Mouse (Mus musculus) neural tube, embryonic 12.5 days (tissue): ENCODE data around the gene Pdzrn3. TPM values are rescaled to one million over a fixed set of nuclear protein-coding genes. Genes with fewer than 3 reads are reported as not detected.

Source experiments
- ATAC-seq: fragments of 200-750 bp; cut with Nextera tagmentation; 2 replicates; pipeline ENCODE4 v1.8.0; 2017; ENCODE audit warnings: low read depth, mild to moderate bottlenecking, moderate TSS enrichment, moderate library complexity; ENCODE audit not compliant: low FRiP score
- H3K27ac ChIP-seq: fragments of 300-500 bp; sonication (generic); 2 replicates; pipeline ENCODE4 v1.5.1; 2016
- H3K27me3 ChIP-seq: fragments of 300-500 bp; sonication (generic); replicated peaks from 2 replicates; pipeline ENCODE4 v1.6.1; 2016; ENCODE audit warnings: mild to moderate bottlenecking
- H3K36me3 ChIP-seq: fragments of 300-500 bp; sonication (generic); 2 replicates; pipeline ENCODE4 v1.6.1; 2016; ENCODE audit warnings: mild to moderate bottlenecking
- H3K4me1 ChIP-seq: fragments of 300-500 bp; sonication (generic); 2 replicates; pipeline ENCODE4 v1.6.1; 2016
- H3K4me2 ChIP-seq: fragments of 300-500 bp; sonication (generic); replicated peaks from 2 replicates; pipeline ENCODE4 v1.6.1; 2016; ENCODE audit warnings: mild to moderate bottlenecking
- H3K4me3 ChIP-seq: fragments of 300-500 bp; sonication (generic); 2 replicates; pipeline ENCODE4 v1.5.1; 2016
- H3K9ac ChIP-seq: fragments of 300-500 bp; sonication (generic); 2 replicates; pipeline ENCODE4 v1.6.1; 2016; ENCODE audit warnings: mild to moderate bottlenecking
- H3K9me3 ChIP-seq: fragments of 300-500 bp; sonication (generic); 2 replicates; pipeline ENCODE4 v1.6.1; 2016; ENCODE audit warnings: mild to moderate bottlenecking
- WGBS: fragments of 180-500 bp; shearing (Covaris S2); methylation state at CpG from one replicate; pipeline ENCODE4 v1.1.7; 2016; 5-methylcytosine and 5-hydroxymethylcytosine counted together
- polyA plus RNA-seq: library from polyadenylated mRNA; unstranded; fragments of >200 nt; fragmentation: Nextera tagmentation; extraction: Ambion mirVana; gene quantifications from 2 replicates; pipeline ENCODE4 v1.2.1, GENCODE M21; 2016

Gene Pdzrn3
- polyA plus RNA-seq, 1 experiment from 2014 or later: 25.4 TPM

- ATAC-seq: no peak
- H3K9ac ChIP-seq: no peak overlapping the region
- no peak overlapping the region for H3K4me3 ChIP-seq
- 84% methylated on average over 5 of the region's 5 CpGs for WGBS
- H3K4me1 ChIP-seq: peaks cover 10% of the 10 kb centered on the region
- no peaks in the 10 kb centered on the region for H3K36me3 ChIP-seq
- no peaks in the 10 kb centered on the region for H3K27me3 ChIP-seq
- no peak overlapping the region for H3K27ac ChIP-seq
- H3K4me2 ChIP-seq: no peak overlapping the region
- H3K9me3 ChIP-seq: no peaks in the 10 kb centered on the region
Observed at GRCm38 (mm10) chr6:101363904-101364303, 13.8 kb downstream of the Pdzrn3 start.

- Histone ChIP-seq H3K4me2 (no peak overlapping the region), H3K27me3 (no peaks in the 10 kb centered on the region), H3K27ac (no peak overlapping the region), H3K4me3 (no peak overlapping the region), H3K9me3 (no peaks in the 10 kb centered on the region), H3K36me3 (no peaks in the 10 kb centered on the region), H3K9ac (no peak overlapping the region), H3K4me1 (peaks cover 6% of the 10 kb centered on the region)
- ATAC-seq: no peak
- WGBS: 88% methylated on average over 5 of the region's 5 CpGs
Observed at GRCm38 (mm10) chr6:101362728-101363127, 15.0 kb downstream of the Pdzrn3 start.

DNA sequence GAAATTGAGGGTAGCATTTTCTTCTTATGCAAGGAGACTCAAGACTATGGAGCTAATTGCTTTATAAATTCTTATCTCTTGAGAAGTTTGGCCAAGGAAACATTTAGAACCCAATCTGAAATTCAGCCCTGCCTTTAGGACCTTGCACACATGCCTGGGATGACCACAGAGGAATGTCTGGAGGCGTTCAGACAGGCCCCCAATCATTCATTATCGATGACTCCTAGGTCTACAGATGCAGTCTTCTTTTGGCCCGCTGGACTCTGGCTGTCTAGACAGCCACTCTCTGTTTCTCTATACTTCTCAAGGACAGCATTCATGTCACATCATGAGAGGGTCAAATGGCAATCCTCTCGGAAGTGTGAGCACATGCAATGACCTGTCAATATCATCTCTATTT is 15.4 kb downstream of the Pdzrn3 start:
- no peak overlapping the region for H3K4me3 ChIP-seq
- WGBS: 62% methylated on average over 4 of the region's 4 CpGs
- H3K4me2 ChIP-seq: no peak overlapping the region
- no peaks in the 10 kb centered on the region for H3K36me3 ChIP-seq
- no peaks in the 10 kb centered on the region for H3K9me3 ChIP-seq
- H3K27me3 ChIP-seq: no peaks in the 10 kb centered on the region
- H3K9ac ChIP-seq: no peak overlapping the region
- peaks cover 4% of the 10 kb centered on the region; the same call in 1 of the 2 replicates for H3K4me1 ChIP-seq
- no peak overlapping the region for H3K27ac ChIP-seq
- no peak for ATAC-seq

- Histone ChIP-seq H3K9ac (no peak overlapping the region), H3K27me3 (no peaks in the 10 kb centered on the region), H3K27ac (no peak overlapping the region), H3K9me3 (no peaks in the 10 kb centered on the region), H3K4me3 (no peak overlapping the region), H3K4me2 (no peak overlapping the region), H3K36me3 (no peaks in the 10 kb centered on the region), H3K4me1 (no peaks in the 10 kb centered on the region)
- 71% methylated on average over 12 of the region's 12 CpGs for WGBS
- ATAC-seq: no peak
Observed at GRCm38 (mm10) chr6:101360211-101360737, 17.4 kb downstream of the Pdzrn3 start.

DNA sequence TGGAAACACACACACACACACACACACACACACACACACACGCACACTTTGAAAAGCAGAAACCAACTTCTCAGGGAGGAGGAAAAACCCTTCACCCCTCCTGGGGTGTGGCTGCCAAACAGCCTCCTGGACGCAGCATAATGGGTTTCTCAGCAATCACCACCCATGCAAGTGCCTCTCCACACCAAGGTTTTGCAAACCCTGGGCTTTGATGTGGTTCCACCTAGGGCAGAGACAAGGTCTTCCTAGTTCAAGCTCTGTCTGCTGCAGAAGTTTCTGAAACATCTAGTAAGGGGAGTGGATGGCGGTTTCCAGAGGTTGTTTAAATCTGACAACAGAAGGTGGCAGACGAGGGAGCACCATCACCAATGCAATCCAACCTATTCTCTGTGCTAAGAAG is 18.1 kb downstream of the Pdzrn3 start:
- Histone ChIP-seq H3K4me1 (no peaks in the 10 kb centered on the region), H3K9me3 (no peaks in the 10 kb centered on the region), H3K4me3 (no peak overlapping the region), H3K27ac (no peak overlapping the region), H3K9ac (no peak overlapping the region), H3K4me2 (no peak overlapping the region), H3K36me3 (no peaks in the 10 kb centered on the region), H3K27me3 (no peaks in the 10 kb centered on the region)
- 66% methylated on average over 4 of the region's 4 CpGs for WGBS
- ATAC-seq: no peak

DNA sequence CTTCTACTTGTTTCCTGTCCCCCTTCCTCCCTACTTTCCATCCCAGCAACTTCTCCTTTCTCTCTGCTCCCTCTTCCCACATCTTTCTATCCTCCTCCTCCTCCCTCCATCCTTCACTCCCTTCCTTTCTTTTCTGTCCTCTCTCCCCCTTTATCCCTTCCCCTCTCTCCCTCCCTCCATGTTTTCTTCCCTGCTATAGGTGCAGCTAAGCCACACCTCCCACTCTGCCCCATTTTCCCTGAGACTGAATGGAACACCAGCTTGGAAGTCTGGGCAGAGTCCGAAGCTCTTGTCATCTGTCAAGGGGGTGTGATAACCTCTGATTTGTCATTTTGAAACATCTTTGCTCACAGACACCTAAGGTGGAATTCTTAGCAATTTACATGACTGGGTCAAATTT is 22.8 kb downstream of the Pdzrn3 start:
- Histone ChIP-seq H3K27me3 (no peaks in the 10 kb centered on the region), H3K36me3 (no peaks in the 10 kb centered on the region), H3K4me2 (no peak overlapping the region), H3K4me1 (peaks cover 19% of the 10 kb centered on the region), H3K9ac (no peak overlapping the region), H3K4me3 (no peak overlapping the region), H3K9me3 (no peaks in the 10 kb centered on the region), H3K27ac (no peak overlapping the region)
- ATAC-seq: no peak
- WGBS: 42% methylated on average over 1 of the region's 1 CpGs

DNA sequence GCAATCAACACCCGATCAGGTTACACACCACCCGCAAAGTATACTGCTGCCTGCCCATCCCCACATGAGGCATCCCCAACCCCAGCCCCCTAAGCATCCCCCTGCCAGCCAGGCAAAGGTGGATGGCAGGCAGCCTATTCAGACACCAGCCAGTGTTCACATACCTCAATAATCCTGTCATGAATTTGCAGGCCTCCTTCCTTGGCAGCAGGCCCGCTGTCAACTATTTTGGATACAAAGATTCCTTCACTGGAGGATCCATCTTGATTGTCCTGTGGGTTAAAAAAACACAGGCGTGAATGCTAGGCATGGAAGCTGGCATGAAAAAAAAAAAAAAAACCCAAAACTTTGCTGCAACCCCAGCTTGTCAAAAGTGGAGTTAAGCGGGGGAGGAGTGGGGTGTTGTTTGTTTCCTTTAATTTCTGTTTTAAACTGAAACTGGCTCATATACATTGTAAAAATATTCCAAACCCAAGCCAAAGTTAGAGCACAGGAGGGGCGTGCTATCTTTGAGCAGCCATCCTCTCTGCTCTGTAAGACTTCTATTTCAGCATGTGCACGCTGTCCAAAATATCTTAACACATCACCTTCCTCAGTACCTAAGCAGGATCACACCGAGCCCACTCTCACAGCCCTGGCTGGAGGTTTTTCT is 23.3 kb downstream of the Pdzrn3 start:
- Histone ChIP-seq H3K27me3 (no peaks in the 10 kb centered on the region), H3K36me3 (no peaks in the 10 kb centered on the region), H3K4me1 (peaks cover 19% of the 10 kb centered on the region), H3K9ac (no peak overlapping the region), H3K27ac (no peak overlapping the region), H3K4me2 (no peak overlapping the region), H3K9me3 (no peaks in the 10 kb centered on the region), H3K4me3 (no peak overlapping the region)
- no peak for ATAC-seq
- 54% methylated on average over 8 of the region's 8 CpGs for WGBS

DNA sequence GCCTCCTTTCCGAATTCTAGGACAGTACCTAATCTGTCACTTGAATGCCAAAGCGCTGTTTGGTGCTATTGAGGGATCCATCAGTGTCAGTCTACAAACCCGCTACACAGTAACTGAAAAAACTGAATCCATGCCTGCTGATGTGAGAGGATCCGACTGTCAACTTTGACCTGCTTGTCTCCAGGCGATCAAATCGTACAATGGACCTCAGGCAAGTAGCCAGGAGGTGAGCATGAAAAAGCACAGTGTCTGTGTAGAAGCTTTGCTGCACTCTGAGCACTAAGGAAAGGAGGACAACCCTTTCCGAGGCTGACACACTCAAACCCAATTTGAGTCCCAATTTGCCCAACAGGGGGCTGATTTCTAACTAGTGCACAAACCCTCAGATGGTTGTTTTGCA is 24.0 kb downstream of the Pdzrn3 start:
- H3K9me3 ChIP-seq: no peaks in the 10 kb centered on the region
- no peaks in the 10 kb centered on the region for H3K27me3 ChIP-seq
- H3K4me1 ChIP-seq: peaks cover 19% of the 10 kb centered on the region
- H3K27ac ChIP-seq: no peak overlapping the region
- no peak overlapping the region for H3K4me3 ChIP-seq
- WGBS: 56% methylated on average over 7 of the region's 7 CpGs
- no peak for ATAC-seq
- no peak overlapping the region for H3K9ac ChIP-seq
- H3K4me2 ChIP-seq: no peak overlapping the region
- H3K36me3 ChIP-seq: no peaks in the 10 kb centered on the region

DNA sequence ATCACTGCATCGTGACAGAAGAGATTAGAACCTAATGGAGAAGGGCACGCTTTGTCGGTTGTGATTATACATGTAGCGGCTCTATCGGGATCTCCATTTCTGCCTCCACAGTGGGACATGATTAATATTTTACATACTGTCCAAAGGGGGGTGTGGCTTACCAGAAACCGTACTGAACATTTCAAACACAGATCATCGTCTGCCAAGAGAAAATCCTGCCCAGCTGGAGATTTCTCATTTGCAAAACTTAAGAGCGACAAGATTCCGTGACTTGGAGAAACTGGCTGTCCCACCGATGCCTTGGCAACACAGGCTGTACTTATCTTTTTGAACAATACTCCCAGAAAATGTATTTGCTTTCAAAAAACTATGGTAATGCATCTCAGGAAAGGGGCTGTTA is 25.1 kb downstream of the Pdzrn3 start:
- 76% methylated on average over 10 of the region's 10 CpGs for WGBS
- peaks cover 19% of the 10 kb centered on the region for H3K4me1 ChIP-seq
- H3K9ac ChIP-seq: no peak overlapping the region
- H3K27me3 ChIP-seq: no peaks in the 10 kb centered on the region
- H3K4me2 ChIP-seq: no peak overlapping the region
- no peaks in the 10 kb centered on the region for H3K36me3 ChIP-seq
- no peak overlapping the region for H3K27ac ChIP-seq
- no peaks in the 10 kb centered on the region for H3K9me3 ChIP-seq
- H3K4me3 ChIP-seq: no peak overlapping the region
- ATAC-seq: no peak

DNA sequence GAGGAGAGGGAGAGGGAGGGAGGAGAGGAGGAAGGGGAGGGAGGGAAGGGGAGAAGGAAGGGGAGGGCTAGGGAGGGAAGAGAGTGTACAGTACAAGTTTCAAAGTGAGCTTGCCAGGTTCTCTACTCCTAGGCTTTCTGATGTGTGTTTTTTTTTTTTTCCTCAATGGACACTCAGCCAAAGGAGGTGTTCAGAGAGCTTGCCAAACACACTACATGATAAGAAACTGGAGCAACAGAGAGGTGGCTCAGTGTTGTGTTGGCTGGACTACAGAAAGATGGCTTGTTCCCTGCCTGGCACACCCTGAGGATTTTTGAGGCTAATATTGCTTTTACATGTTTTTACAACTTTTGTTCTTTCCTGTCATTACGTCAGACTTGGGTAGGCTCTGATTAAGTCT is 26.6 kb downstream of the Pdzrn3 start:
- Histone ChIP-seq H3K9ac (no peak overlapping the region), H3K36me3 (no peaks in the 10 kb centered on the region), H3K4me3 (no peak overlapping the region), H3K4me2 (no peak overlapping the region), H3K4me1 (peaks cover 19% of the 10 kb centered on the region), H3K27ac (no peak overlapping the region), H3K27me3 (no peaks in the 10 kb centered on the region), H3K9me3 (no peaks in the 10 kb centered on the region)
- WGBS: 85% methylated on average over 1 of the region's 1 CpGs
- ATAC-seq: no peak

DNA sequence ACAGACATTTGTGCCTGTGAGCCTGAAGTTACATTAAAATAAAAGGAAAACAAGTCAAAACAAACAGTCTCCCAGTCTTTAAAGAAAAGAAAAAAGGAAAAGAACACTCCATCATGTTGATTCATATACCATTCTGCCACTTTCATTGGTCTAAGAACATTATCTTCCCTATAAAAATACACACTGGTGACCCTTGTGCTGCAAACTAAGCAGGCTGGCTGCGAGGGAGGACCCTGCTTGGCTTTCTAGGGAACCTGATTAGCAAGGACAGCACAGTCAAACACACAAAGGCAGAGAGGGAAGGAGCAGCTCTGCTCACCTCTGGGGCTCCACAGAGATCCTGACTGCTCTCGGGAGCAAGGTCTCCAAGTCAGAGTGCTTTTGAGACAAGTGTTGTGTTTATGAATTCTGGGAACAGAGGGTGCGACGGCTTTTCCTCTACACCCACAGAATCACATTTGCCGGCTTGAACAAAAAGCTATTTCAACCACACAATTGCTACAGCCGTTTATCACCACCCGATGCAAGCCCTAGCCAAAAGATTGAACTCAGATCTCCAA is 27.2 kb downstream of the Pdzrn3 start:
- Histone ChIP-seq H3K9ac (no peak overlapping the region), H3K36me3 (no peaks in the 10 kb centered on the region), H3K4me2 (no peak overlapping the region), H3K4me1 (peaks cover 19% of the 10 kb centered on the region), H3K27me3 (no peaks in the 10 kb centered on the region), H3K27ac (no peak overlapping the region), H3K4me3 (no peak overlapping the region), H3K9me3 (no peaks in the 10 kb centered on the region)
- WGBS: 33% methylated on average over 7 of the region's 7 CpGs
- ATAC-seq: no peak

DNA sequence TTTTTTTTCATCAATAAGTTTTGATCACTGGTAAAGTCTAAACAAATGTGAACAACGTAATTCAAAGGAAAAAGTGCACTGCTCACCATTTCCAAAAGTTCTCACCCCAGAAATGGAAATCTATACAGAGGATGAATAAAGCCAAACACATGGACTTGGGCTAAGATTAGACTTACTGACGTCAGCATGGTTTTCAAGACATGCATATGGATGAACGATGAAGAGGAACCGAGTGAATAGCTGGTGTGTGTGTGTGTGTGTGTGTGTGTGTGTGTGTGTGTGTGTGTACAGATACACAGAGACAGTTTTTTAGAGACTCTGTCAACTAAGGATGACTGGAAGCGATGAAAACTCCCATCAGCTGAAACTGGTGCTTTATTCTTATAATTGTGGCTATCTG is 29.2 kb downstream of the Pdzrn3 start:
- no peak for ATAC-seq
- Histone ChIP-seq H3K9ac (no peak overlapping the region), H3K4me3 (no peak overlapping the region), H3K27me3 (no peaks in the 10 kb centered on the region), H3K9me3 (no peaks in the 10 kb centered on the region), H3K4me2 (no peak overlapping the region), H3K36me3 (no peaks in the 10 kb centered on the region), H3K27ac (no peak overlapping the region), H3K4me1 (peaks cover 13% of the 10 kb centered on the region; the same call in 1 of the 2 replicates)
- WGBS: 74% methylated on average over 5 of the region's 5 CpGs

DNA sequence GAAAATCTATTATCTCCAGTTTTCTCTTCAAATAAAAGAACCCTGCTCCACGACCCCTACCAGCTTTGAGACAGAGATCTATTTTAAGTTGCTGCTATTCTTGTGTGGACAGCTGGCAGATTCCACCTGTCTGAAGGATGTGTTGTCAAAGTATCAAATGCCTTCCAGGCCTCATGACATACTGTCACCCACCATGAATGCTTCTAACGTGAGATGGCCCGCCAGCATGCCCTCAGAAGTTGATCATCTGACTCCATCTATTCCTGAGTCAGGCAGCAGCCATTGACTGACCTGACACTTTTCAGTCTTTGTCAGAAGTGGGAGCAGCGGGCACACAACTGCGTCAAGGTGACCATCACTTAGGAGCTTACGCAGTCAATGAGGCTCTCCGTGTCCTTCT is 37.6 kb downstream of the Pdzrn3 start:
- Histone ChIP-seq H3K4me1 (no peaks in the 10 kb centered on the region), H3K27ac (no peak overlapping the region), H3K27me3 (no peaks in the 10 kb centered on the region), H3K4me2 (no peak overlapping the region), H3K9ac (no peak overlapping the region), H3K9me3 (no peaks in the 10 kb centered on the region), H3K4me3 (no peak overlapping the region), H3K36me3 (no peaks in the 10 kb centered on the region)
- no peak for ATAC-seq
- WGBS: 90% methylated on average over 7 of the region's 7 CpGs
